Mouse (Mus musculus) intestine, postnatal 0 days (tissue): ENCODE results near the gene Krtap19-2. TPM values are rescaled to one million over a fixed set of nuclear protein-coding genes. Genes with fewer than 3 reads are reported as not detected.

Experiments
- ATAC-seq: fragments of 200-750 bp; cut with Nextera tagmentation; 2 replicates; pipeline ENCODE4 v1.8.0; 2017; ENCODE audit warnings: mild to moderate bottlenecking, moderate TSS enrichment, moderate library complexity
- H3K27ac ChIP-seq: fragments of 300-500 bp; sonication (generic); 2 replicates; pipeline ENCODE4 v1.5.1; 2014; ENCODE audit warnings: mild to moderate bottlenecking, low read depth, low read length, moderate library complexity
- H3K27me3 ChIP-seq: fragments of 300-500 bp; sonication (generic); replicated peaks from 2 replicates; pipeline ENCODE4 v1.6.1; 2014; ENCODE audit warnings: low read length, mixed read lengths; ENCODE audit not compliant: control insufficient read depth, insufficient read depth
- H3K36me3 ChIP-seq: fragments of 300-500 bp; sonication (generic); 2 replicates; pipeline ENCODE4 v1.6.1; 2014; ENCODE audit warnings: mild to moderate bottlenecking, moderate library complexity; ENCODE audit not compliant: control insufficient read depth, insufficient read depth
- H3K4me1 ChIP-seq: fragments of 300-500 bp; sonication (generic); replicated peaks from 2 replicates; pipeline ENCODE4 v1.6.1; 2014; ENCODE audit warnings: antibody characterized with exemption, low read length, mixed read lengths; ENCODE audit not compliant: control insufficient read depth, insufficient read depth
- H3K4me2 ChIP-seq: fragments of 300-500 bp; sonication (generic); replicated peaks from 2 replicates; pipeline ENCODE4 v1.6.1; 2014; ENCODE audit warnings: low read depth, mild to moderate bottlenecking, moderate library complexity
- H3K4me3 ChIP-seq: fragments of 300-500 bp; sonication (generic); 2 replicates; pipeline ENCODE4 v1.5.1; 2014; ENCODE audit warnings: low read depth, low read length
- H3K9ac ChIP-seq: fragments of 300-500 bp; sonication (generic); 2 replicates; pipeline ENCODE4 v1.6.1; 2014; ENCODE audit warnings: mild to moderate bottlenecking, low read depth, low read length
- H3K9me3 ChIP-seq: fragments of 300-500 bp; sonication (generic); 2 replicates; pipeline ENCODE4 v1.6.1; 2016; ENCODE audit warnings: mixed run types; ENCODE audit not compliant: control insufficient read depth
- CTCF ChIP-seq: sonication (generic); IDR thresholded peaks from 2 replicates; pipeline ENCODE4 v1.5.1; 2016; ENCODE audit warnings: low read depth, mild to moderate bottlenecking, control low read depth, antibody characterized with exemption, moderate library complexity
- WGBS: fragments of 180-500 bp; shearing (Covaris S2); extraction: QIAGEN DNeasy Blood & Tissue Kit; methylation state at CpG from one replicate; pipeline ENCODE4 v1.1.7; 2014; 5-methylcytosine and 5-hydroxymethylcytosine counted together
- polyA plus RNA-seq: library from polyadenylated mRNA; unstranded; fragments of >200 nt; fragmentation: Nextera tagmentation; extraction: Ambion mirVana; gene quantifications from 2 replicates; pipeline ENCODE4 v1.2.1, GENCODE M21; 2015

The Krtap19-2 gene
- not detected in 2 replicates for polyA plus RNA-seq

- no peak for TF ChIP-seq CTCF
- H3K4me2 ChIP-seq = no peak within 1 kb of the TSS
- ATAC-seq = no peak
Observed at GRCm38 (mm10) chr16:88874169-88874568, at the start of gene Krtap19-2. Gene Krtap19-2, minus strand, starts transcription at chr16:88874269.

DNA sequence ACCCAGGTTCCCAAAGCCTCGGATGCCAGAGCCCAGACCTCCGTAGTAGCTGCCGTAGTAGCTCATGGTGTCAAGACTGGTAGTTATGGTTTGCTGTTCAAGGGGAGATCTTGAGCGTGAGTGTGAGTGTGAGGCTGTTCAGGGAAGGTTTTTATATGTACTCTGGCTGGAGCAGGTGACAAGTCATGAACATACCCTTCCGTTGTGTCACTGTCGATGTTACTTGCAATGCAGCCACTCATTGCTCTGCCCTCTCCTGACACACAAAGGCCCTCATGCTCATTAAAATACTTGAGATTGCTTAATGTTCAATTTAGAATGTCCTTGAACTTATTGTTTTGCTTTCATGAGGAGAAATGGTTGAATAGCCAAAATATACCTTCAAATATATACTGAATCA, 22.3 kb upstream of the Krtap19-2 start, which contains the start of gene Krtap19-5:
TSS of gene Krtap19-5 (minus strand) at position 101 of the 400 bp plus-strand sequence.
- no peaks in the 10 kb centered on the region for H3K9me3 ChIP-seq
- H3K27me3 ChIP-seq = no peaks in the 10 kb centered on the region
- H3K27ac ChIP-seq = no peak within 1 kb of the TSS
- H3K4me3 ChIP-seq = no peak within 1 kb of the TSS
- H3K36me3 ChIP-seq = no peaks in the 10 kb centered on the region
- ATAC-seq = no peak
- TF ChIP-seq CTCF = no peak
- no peak within 1 kb of the TSS for H3K9ac ChIP-seq
- H3K4me2 ChIP-seq = no peak within 1 kb of the TSS
- H3K4me1 ChIP-seq = no peaks in the 10 kb centered on the region
- 89% methylated on average over 6 of the region's 6 CpGs for WGBS

More at GRCm38 (mm10) chr16:88874169-88874568, at the start of gene Krtap19-2:
- H3K36me3 ChIP-seq = no peaks in the 10 kb centered on the region
- no peak within 1 kb of the TSS for H3K27ac ChIP-seq
- no peaks in the 10 kb centered on the region for H3K9me3 ChIP-seq
- H3K4me3 ChIP-seq = no peak within 1 kb of the TSS
- no peak within 1 kb of the TSS for H3K9ac ChIP-seq
- H3K4me1 ChIP-seq = no peaks in the 10 kb centered on the region
- H3K27me3 ChIP-seq = no peaks in the 10 kb centered on the region
- WGBS = 87% methylated on average over 3 of the region's 3 CpGs

GRCm38 (mm10) chr16:88886870-88887269, 12.8 kb upstream of the Krtap19-2 start:
- no peak overlapping the region for H3K9ac ChIP-seq
- no peaks in the 10 kb centered on the region for H3K36me3 ChIP-seq
- 86% methylated on average over 6 of the region's 6 CpGs for WGBS
- no peak overlapping the region for H3K27ac ChIP-seq
- H3K27me3 ChIP-seq = no peaks in the 10 kb centered on the region
- H3K9me3 ChIP-seq = no peaks in the 10 kb centered on the region
- no peak overlapping the region for H3K4me2 ChIP-seq
- TF ChIP-seq CTCF = no peak
- no peak for ATAC-seq
- no peak overlapping the region for H3K4me3 ChIP-seq
- no peaks in the 10 kb centered on the region for H3K4me1 ChIP-seq

DNA sequence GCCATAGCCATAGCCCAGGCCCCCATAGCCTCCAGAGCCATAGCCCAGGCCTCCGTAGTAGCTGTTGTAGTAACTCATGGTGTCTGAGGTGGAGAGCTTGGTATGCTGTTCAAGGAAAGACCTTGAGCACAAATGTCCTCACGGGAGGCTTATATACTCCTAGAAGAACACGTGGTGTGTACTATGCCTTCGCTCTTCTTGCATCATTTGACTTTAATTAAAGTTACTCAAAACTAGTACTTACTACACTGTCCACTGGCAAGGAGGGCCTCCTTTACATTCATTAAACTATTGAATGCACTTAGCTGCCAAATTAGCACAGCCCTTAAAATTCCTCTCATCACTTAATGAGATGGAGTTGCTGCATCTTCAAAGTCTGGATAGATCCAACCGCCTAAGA, 10.9 kb upstream of the Krtap19-2 start, which contains the start of gene Krtap19-4:
TSS of gene Krtap19-4 (minus strand) at position 101 of the 400 bp plus-strand sequence.
- Histone ChIP-seq H3K27me3 (no peaks in the 10 kb centered on the region), H3K36me3 (no peaks in the 10 kb centered on the region), H3K4me1 (no peaks in the 10 kb centered on the region), H3K9me3 (no peaks in the 10 kb centered on the region), H3K27ac (no peak within 1 kb of the TSS), H3K4me3 (no peak within 1 kb of the TSS), H3K9ac (no peak within 1 kb of the TSS), H3K4me2 (no peak within 1 kb of the TSS)
- WGBS = 91% methylated on average over 5 of the region's 5 CpGs
- no peak for ATAC-seq
- TF ChIP-seq CTCF = no peak

GRCm38 (mm10) chr16:88877938-88878337, 3.9 kb upstream of the Krtap19-2 start, which contains the start of gene Krtap19-3:
Gene Krtap19-3, minus strand, starts transcription at chr16:88878038.
- Histone ChIP-seq H3K27me3 (no peaks in the 10 kb centered on the region), H3K4me3 (no peak within 1 kb of the TSS), H3K9me3 (no peaks in the 10 kb centered on the region), H3K9ac (no peak within 1 kb of the TSS), H3K36me3 (no peaks in the 10 kb centered on the region), H3K27ac (no peak within 1 kb of the TSS), H3K4me1 (no peaks in the 10 kb centered on the region), H3K4me2 (no peak within 1 kb of the TSS)
- no peak for TF ChIP-seq CTCF
- ATAC-seq = no peak
- 78% methylated on average over 2 of the region's 2 CpGs for WGBS

DNA sequence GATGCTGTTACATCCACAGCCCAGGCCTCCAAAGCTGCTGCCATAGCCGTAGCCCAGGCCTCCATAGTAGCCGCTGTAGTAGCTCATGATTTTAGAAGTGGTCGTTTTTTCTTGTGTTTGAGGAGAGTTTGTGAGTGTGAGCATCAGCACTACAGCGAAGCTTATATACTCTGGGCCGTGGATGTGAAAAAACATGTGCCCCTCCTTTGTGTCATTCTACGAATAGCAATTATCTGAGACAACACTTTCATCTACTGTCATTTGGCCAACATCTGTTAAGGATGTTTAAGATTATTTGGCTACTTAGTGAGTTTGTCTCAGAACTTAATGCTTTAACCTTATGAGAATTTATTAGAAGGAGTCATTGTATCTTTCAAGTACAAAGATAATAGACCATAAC, 4.8 kb downstream of the Krtap19-2 start, which contains the start of gene Krtap19-1:
TSS of gene Krtap19-1 (minus strand) at position 101 of the 400 bp plus-strand sequence.
- no peak for TF ChIP-seq CTCF

More for the DNA sequence above, 4.8 kb downstream of the Krtap19-2 start, which contains the start of gene Krtap19-1:
- Histone ChIP-seq H3K27me3 (no peaks in the 10 kb centered on the region), H3K9ac (no peak within 1 kb of the TSS), H3K4me1 (no peaks in the 10 kb centered on the region), H3K4me2 (no peak within 1 kb of the TSS), H3K27ac (no peak within 1 kb of the TSS), H3K4me3 (no peak within 1 kb of the TSS), H3K9me3 (no peaks in the 10 kb centered on the region), H3K36me3 (no peaks in the 10 kb centered on the region)
- ATAC-seq = no peak
- 85% methylated on average over 6 of the region's 6 CpGs for WGBS
